Mouse (Mus musculus) effector memory CD4-positive, alpha-beta T cell, adult 5 months (primary cell): Measurements from ENCODE around the gene Defa23. TPM values are rescaled to one million over a fixed set of nuclear protein-coding genes. Genes with fewer than 3 reads are reported as not detected.

Source experiments
- polyA plus RNA-seq: library from polyadenylated mRNA; unstranded; fragments of 100-300 nt; shearing (Covaris generic); gene quantifications from one replicate; pipeline ENCODE4 v1.2.1, GENCODE M21; 2017

The Defa23 gene
- polyA plus RNA-seq, result not detected

DNA sequence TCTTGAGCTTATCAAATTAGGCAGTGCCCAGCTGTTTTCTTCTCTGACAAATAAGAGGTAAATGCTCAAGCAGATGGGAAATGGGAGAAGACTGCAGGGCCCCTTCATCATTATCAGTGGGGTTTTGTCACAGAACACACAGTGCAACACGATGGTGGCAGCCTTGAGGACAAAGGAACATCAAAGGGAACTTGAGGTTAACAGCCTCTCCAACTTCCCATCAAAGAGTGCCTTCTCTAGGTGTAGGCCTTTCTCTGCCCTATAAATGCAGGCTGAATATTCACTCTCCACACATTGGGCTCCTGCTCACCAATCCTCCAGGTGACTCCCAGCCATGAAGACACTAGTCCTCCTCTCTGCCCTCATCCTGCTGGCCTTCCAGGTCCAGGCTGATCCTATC, at the start of gene Defa23:
Defa23 (plus strand) TSS at position 301 of the 400 bp plus-strand sequence.

DNA sequence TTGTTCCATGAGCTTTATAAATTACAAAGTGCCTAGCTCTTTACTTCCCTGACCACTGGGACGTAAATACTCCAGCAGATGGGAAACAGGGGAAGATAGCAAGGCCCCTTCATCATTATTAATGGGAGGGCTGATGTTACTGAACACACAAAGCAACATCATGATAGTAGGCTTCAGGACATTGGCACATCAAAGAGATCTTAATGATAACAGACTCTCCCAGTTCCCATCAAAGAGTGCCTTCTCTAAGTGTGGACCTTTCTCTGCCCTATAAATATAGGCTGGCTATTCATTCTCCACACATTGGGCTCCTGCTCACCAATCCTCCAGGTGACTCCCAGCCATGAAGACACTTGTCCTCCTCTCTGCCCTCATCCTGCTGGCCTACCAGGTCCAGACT, 29.6 kb upstream of the Defa23 start, which contains the start of gene Defa21:
Defa21 (plus strand) TSS at position 301 of the 400 bp plus-strand sequence.

DNA sequence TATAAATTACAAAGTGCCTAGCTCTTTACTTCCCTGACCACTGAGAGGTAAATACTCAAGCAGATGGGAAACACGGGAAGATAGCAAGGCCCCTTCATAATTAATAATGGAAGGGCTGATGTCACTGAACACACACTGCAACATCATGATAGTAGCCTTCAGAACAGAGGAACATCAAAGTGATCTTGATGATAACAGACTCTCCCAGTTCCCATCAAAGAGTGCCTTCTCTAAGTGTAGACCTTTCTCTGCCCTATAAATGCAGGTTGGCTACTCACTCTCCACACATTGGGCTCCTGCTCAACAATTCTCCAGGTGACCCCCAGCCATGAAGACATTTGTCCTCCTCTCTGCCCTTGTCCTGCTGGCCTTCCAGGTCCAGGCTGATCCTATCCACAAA, 9.9 kb downstream of the Defa23 start, which contains the start of gene Defa35:
Defa35 (plus strand) TSS at position 301 of the 400 bp plus-strand sequence.

DNA sequence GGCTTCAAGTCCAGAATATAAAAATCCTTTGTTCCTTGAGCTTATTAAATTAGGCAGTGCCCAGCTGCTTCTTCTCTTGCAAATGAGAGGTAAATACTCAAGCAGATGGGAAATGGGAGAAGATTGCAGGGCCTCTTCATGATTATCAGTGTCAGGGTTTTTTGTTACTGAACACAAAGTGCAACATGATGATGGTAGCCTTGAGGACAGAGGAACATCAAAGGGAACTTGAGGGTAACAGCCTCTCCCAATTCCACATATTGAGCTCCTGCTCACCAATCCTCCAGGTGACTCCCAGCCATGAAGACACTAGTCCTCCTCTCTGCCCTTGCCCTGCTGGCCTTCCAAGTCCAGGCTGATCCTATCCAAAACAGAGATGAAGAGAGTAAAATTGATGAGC, 29.3 kb downstream of the Defa23 start, which contains the start of gene Defa25:
Defa25 (plus strand) TSS at position 301 of the 400 bp plus-strand sequence.

DNA sequence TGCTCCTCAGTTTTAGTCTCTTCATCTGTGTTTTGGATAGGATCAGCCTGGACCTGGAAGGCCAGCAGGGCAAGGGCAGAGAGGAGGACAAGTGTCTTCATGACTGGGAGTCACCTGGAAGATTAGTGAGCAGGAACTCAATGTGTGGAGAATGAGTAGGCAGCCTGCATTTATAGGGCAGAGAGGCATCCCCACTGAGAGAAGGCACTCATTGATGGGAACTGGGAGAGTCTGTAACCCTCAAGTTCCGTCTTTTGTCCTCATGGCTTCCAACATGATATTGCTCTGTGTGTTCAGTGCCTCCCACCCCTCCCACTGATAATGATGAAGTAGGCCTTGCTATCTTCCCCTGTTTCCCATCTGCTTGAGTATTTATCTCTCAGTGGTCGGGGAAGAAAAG, 41.1 kb downstream of the Defa23 start, which contains the start of gene Gm14851:
Gm14851 (minus strand) TSS at position 101 of the 400 bp plus-strand sequence.

Other genes starting within 250 kb of the Defa23 start
- gene Defb33, start 162.4 kb upstream of the Defa23 start, polyA plus RNA-seq, result not detected
- not detected for gene Gm15056, start 152.4 kb upstream of the Defa23 start, polyA plus RNA-seq
- gene Gm6040, start 133.0 kb upstream of the Defa23 start, polyA plus RNA-seq, result not detected
- not detected for gene AY761185, start 110.3 kb upstream of the Defa23 start, polyA plus RNA-seq
- gene Defa21, start 29.5 kb upstream of the Defa23 start, polyA plus RNA-seq, result not detected
- not detected for gene Defa35, start 10.0 kb downstream of the Defa23 start, polyA plus RNA-seq
- gene Defa25, start 29.4 kb downstream of the Defa23 start, polyA plus RNA-seq, result not detected
- not detected for gene Gm14851, start 41.0 kb downstream of the Defa23 start, polyA plus RNA-seq
- not detected for gene Defa30, start 79.6 kb downstream of the Defa23 start, polyA plus RNA-seq
- gene Defa22, start 107.2 kb downstream of the Defa23 start, polyA plus RNA-seq, result not detected
- not detected for gene Defa31, start 136.6 kb downstream of the Defa23 start, polyA plus RNA-seq
- not detected for gene Gm15293, start 146.5 kb downstream of the Defa23 start, polyA plus RNA-seq
- gene Gm15292, start 194.7 kb downstream of the Defa23 start, polyA plus RNA-seq, result not detected